Mouse (Mus musculus): ENCODE measurements around the gene 4931428L18Rik. TPM values are rescaled to one million over a fixed set of nuclear protein-coding genes. Genes with fewer than 3 reads are reported as not detected.
A peak's percentile ranks its signal among the peaks of the same experiment; 100 is the strongest.

4931428L18Rik gene
- polyA plus RNA-seq (2014; fragmentation: Nextera tagmentation; extraction: Ambion mirVana): not detected in 2 replicates

- WGBS: 85% methylated on average over 7 of the region's 7 CpGs
- Histone ChIP-seq H3K4me3 (ENCODE audit: low read depth, low read length) (no peak within 1 kb of the TSS), H3K36me3 (ENCODE audit: control insufficient read depth, insufficient read depth, low read length) (no peaks in the 10 kb centered on the region), H3K4me2 (replicated peaks; ENCODE audit: low read depth, low read length) (no peak within 1 kb of the TSS), H3K27me3 (ENCODE audit: control insufficient read depth, insufficient read depth, low read length) (no peaks in the 10 kb centered on the region), H3K9me3 (ENCODE audit: control insufficient read depth, low read length) (no peaks in the 10 kb centered on the region), H3K27ac (ENCODE audit: low read depth, low read length) (no peak within 1 kb of the TSS), H3K9ac (ENCODE audit: low read depth, low read length) (no peak within 1 kb of the TSS), H3K4me1 (replicated peaks; ENCODE audit: control insufficient read depth, insufficient read depth, low read length) (no peaks in the 10 kb centered on the region)
- no peak for DNase-seq (ENCODE audit: low spot score)
- no peak for ATAC-seq (ENCODE audit: low FRiP score)
Measured at GRCm38 (mm10) chr1:31222564-31222963, at the start of gene 4931428L18Rik, which contains the start of gene Pih1d3. Gene 4931428L18Rik, minus strand, starts transcription at chr1:31222684. Gene Pih1d3, plus strand, starts transcription at chr1:31222838.

DNA sequence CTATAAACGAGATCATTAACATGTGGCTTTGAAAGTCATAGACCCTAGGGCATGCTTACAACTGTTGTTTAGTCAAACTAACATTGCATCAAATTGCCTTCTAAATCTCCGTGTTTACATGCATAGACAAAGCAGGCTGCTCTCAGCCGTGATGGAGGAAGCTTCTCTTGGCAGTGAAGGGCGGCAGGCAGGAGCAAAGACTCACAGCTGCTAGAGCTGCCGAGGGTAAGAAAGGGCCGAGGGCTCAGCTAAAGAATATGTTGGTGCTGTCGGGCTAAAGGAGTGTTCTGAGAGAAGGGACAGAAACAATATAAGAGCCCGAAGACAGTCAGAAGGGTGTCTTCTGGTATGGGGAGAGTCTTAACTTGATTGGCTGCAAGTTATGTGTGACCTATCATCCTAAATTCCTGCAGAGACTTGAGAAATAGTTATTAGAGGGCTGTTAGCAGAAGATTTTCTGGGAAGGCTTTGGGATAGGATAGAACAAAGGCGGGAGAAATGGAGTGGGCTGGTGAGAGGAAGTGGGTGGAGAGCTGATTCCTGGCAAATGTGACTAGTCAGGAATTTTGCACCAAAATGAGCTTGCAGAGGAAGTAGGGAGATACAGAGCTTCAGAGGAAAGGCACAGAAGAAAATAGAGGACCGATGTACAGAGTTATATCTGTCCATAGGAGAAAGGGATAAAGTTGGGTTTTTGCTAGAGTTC is 37.9 kb upstream of the 4931428L18Rik start:
- WGBS: 85% methylated on average over 10 of the region's 10 CpGs
- no peak overlapping the region for H3K27ac ChIP-seq (ENCODE audit: low read depth, low read length)

GRCm38 (mm10) chr1:31233319-31234036 is 11.0 kb upstream of the 4931428L18Rik start:
- Histone ChIP-seq H3K4me2 (replicated peaks; ENCODE audit: low read depth, low read length) (no peak overlapping the region), H3K36me3 (ENCODE audit: control insufficient read depth, insufficient read depth, low read length) (no peaks in the 10 kb centered on the region), H3K27me3 (ENCODE audit: control insufficient read depth, insufficient read depth, low read length) (no peaks in the 10 kb centered on the region), H3K4me3 (ENCODE audit: low read depth, low read length) (no peak overlapping the region), H3K4me1 (replicated peaks; ENCODE audit: control insufficient read depth, insufficient read depth, low read length) (no peaks in the 10 kb centered on the region), H3K9ac (ENCODE audit: low read depth, low read length) (no peak overlapping the region), H3K9me3 (ENCODE audit: control insufficient read depth, low read length) (no peaks in the 10 kb centered on the region), H3K27ac (ENCODE audit: low read depth, low read length) (no peak overlapping the region)
- peak; percentile 27 for DNase-seq (ENCODE audit: low spot score)
- ATAC-seq (ENCODE audit: low FRiP score): peak; percentile 88

More for the DNA sequence above, 37.9 kb upstream of the 4931428L18Rik start:
- Histone ChIP-seq H3K4me1 (replicated peaks; ENCODE audit: control insufficient read depth, insufficient read depth, low read length) (no peaks in the 10 kb centered on the region), H3K36me3 (ENCODE audit: control insufficient read depth, insufficient read depth, low read length) (no peaks in the 10 kb centered on the region), H3K27me3 (ENCODE audit: control insufficient read depth, insufficient read depth, low read length) (no peaks in the 10 kb centered on the region), H3K4me2 (replicated peaks; ENCODE audit: low read depth, low read length) (no peak overlapping the region), H3K4me3 (ENCODE audit: low read depth, low read length) (no peak overlapping the region), H3K9ac (ENCODE audit: low read depth, low read length) (no peak overlapping the region), H3K9me3 (ENCODE audit: control insufficient read depth, low read length) (no peaks in the 10 kb centered on the region)
- ATAC-seq (ENCODE audit: low FRiP score): no peak
- DNase-seq (ENCODE audit: low spot score): no peak

- WGBS: 92% methylated on average over 4 of the region's 4 CpGs
Measured at GRCm38 (mm10) chr1:31220599-31221250, 1.8 kb downstream of the 4931428L18Rik start.

GRCm38 (mm10) chr1:31214831-31215230 is 7.7 kb downstream of the 4931428L18Rik start:
- Histone ChIP-seq H3K9me3 (ENCODE audit: control insufficient read depth, low read length) (no peaks in the 10 kb centered on the region), H3K36me3 (ENCODE audit: control insufficient read depth, insufficient read depth, low read length) (no peaks in the 10 kb centered on the region), H3K9ac (ENCODE audit: low read depth, low read length) (no peak overlapping the region), H3K27me3 (ENCODE audit: control insufficient read depth, insufficient read depth, low read length) (no peaks in the 10 kb centered on the region), H3K4me2 (replicated peaks; ENCODE audit: low read depth, low read length) (no peak overlapping the region), H3K4me3 (ENCODE audit: low read depth, low read length) (no peak overlapping the region), H3K27ac (ENCODE audit: low read depth, low read length) (no peak overlapping the region), H3K4me1 (replicated peaks; ENCODE audit: control insufficient read depth, insufficient read depth, low read length) (no peaks in the 10 kb centered on the region)
- DNase-seq (ENCODE audit: low spot score): no peak
- no peak for ATAC-seq (ENCODE audit: low FRiP score)
- WGBS: 83% methylated on average over 1 of the region's 1 CpGs

More at GRCm38 (mm10) chr1:31220599-31221250, 1.8 kb downstream of the 4931428L18Rik start:
- H3K4me2 ChIP-seq (replicated peaks; ENCODE audit: low read depth, low read length): no peak overlapping the region
- no peaks in the 10 kb centered on the region for H3K4me1 ChIP-seq (replicated peaks; ENCODE audit: control insufficient read depth, insufficient read depth, low read length)
- ATAC-seq (ENCODE audit: low FRiP score): no peak
- DNase-seq (ENCODE audit: low spot score): no peak
- H3K9me3 ChIP-seq (ENCODE audit: control insufficient read depth, low read length): no peaks in the 10 kb centered on the region
- H3K36me3 ChIP-seq (ENCODE audit: control insufficient read depth, insufficient read depth, low read length): no peaks in the 10 kb centered on the region
- no peaks in the 10 kb centered on the region for H3K27me3 ChIP-seq (ENCODE audit: control insufficient read depth, insufficient read depth, low read length)
- H3K27ac ChIP-seq (ENCODE audit: low read depth, low read length): no peak overlapping the region
- no peak overlapping the region for H3K4me3 ChIP-seq (ENCODE audit: low read depth, low read length)
- no peak overlapping the region for H3K9ac ChIP-seq (ENCODE audit: low read depth, low read length)

DNA sequence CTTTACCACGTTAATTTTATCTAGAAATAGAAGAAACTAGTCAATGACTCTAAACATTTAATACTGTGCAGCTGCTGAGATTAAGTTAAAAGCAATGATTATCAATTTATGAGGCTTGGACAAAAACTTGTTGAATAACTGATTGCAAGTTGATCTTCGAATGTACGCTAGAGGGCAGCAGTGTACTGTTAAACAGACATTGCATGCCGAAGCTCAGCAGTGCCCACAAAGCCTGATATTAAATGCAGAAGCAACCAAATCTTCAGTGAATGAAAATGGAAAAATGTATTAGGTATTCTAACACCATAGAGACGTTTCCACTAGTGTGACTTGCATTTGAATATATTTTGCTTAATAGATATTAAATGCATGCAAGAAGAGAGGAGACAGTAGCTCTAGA is 12.3 kb downstream of the 4931428L18Rik start:
- Histone ChIP-seq H3K27me3 (ENCODE audit: control insufficient read depth, insufficient read depth, low read length) (no peaks in the 10 kb centered on the region), H3K9me3 (ENCODE audit: control insufficient read depth, low read length) (no peaks in the 10 kb centered on the region), H3K27ac (ENCODE audit: low read depth, low read length) (no peak overlapping the region), H3K9ac (ENCODE audit: low read depth, low read length) (no peak overlapping the region), H3K4me2 (replicated peaks; ENCODE audit: low read depth, low read length) (no peak overlapping the region), H3K4me1 (replicated peaks; ENCODE audit: control insufficient read depth, insufficient read depth, low read length) (no peaks in the 10 kb centered on the region), H3K4me3 (ENCODE audit: low read depth, low read length) (no peak overlapping the region), H3K36me3 (ENCODE audit: control insufficient read depth, insufficient read depth, low read length) (no peaks in the 10 kb centered on the region)
- WGBS: 2% methylated on average over 5 of the region's 5 CpGs
- ATAC-seq (ENCODE audit: low FRiP score) (peak; percentile 57), DNase-seq (ENCODE audit: low spot score) (peak; percentile 80)

GRCm38 (mm10) chr1:31205770-31206169 is 16.7 kb downstream of the 4931428L18Rik start:
- Histone ChIP-seq H3K4me2 (replicated peaks; ENCODE audit: low read depth, low read length) (no peak overlapping the region), H3K9me3 (ENCODE audit: control insufficient read depth, low read length) (no peaks in the 10 kb centered on the region), H3K4me3 (ENCODE audit: low read depth, low read length) (no peak overlapping the region), H3K4me1 (replicated peaks; ENCODE audit: control insufficient read depth, insufficient read depth, low read length) (no peaks in the 10 kb centered on the region), H3K27ac (ENCODE audit: low read depth, low read length) (no peak overlapping the region), H3K36me3 (ENCODE audit: control insufficient read depth, insufficient read depth, low read length) (no peaks in the 10 kb centered on the region), H3K9ac (ENCODE audit: low read depth, low read length) (no peak overlapping the region), H3K27me3 (ENCODE audit: control insufficient read depth, insufficient read depth, low read length) (no peaks in the 10 kb centered on the region)
- 90% methylated on average over 3 of the region's 3 CpGs for WGBS
- ATAC-seq (ENCODE audit: low FRiP score): no peak
- DNase-seq (ENCODE audit: low spot score): no peak

DNA sequence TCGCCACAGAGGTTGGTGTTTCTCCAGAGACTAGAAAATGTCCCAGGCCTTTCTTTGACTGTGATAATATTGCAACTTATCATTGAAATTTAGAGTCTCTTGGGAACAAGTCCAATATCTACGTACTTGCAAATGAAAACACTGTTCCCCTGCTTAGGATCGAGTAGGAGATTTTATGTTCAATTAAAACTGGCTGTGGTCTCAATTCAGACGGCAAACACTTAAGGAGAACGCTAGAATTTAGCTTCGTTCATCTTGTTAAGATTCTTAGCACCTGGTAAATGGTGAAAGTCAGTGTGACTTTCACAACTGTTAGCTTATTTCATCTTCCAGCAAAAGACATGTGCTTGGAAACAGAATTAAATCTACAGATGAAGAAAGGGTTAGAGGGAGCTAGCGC is 17.1 kb downstream of the 4931428L18Rik start:
- Histone ChIP-seq H3K4me2 (replicated peaks; ENCODE audit: low read depth, low read length) (no peak overlapping the region), H3K9ac (ENCODE audit: low read depth, low read length) (no peak overlapping the region), H3K27me3 (ENCODE audit: control insufficient read depth, insufficient read depth, low read length) (no peaks in the 10 kb centered on the region), H3K4me3 (ENCODE audit: low read depth, low read length) (no peak overlapping the region), H3K4me1 (replicated peaks; ENCODE audit: control insufficient read depth, insufficient read depth, low read length) (no peaks in the 10 kb centered on the region), H3K36me3 (ENCODE audit: control insufficient read depth, insufficient read depth, low read length) (no peaks in the 10 kb centered on the region), H3K27ac (ENCODE audit: low read depth, low read length) (no peak overlapping the region), H3K9me3 (ENCODE audit: control insufficient read depth, low read length) (no peaks in the 10 kb centered on the region)
- 86% methylated on average over 7 of the region's 7 CpGs for WGBS
- no peak for ATAC-seq (ENCODE audit: low FRiP score)
- DNase-seq (ENCODE audit: low spot score): no peak
